Mouse (Mus musculus) olfactory bulb, adult 2 months (tissue): ENCODE data around the gene Zfp316.

Experiments
- CTCF ChIP-seq: fragments of 200-500 bp; IDR thresholded peaks from 2 replicates; pipeline ENCODE4 v1.5.1; 2012; ENCODE audit warnings: low read depth, mild to moderate bottlenecking, low read length, moderate library complexity; ENCODE audit not compliant: insufficient read depth
- POLR2A ChIP-seq: fragments of 200-500 bp; IDR thresholded peaks from 2 replicates; pipeline ENCODE4 v1.6.1; 2012; ENCODE audit warnings: mild to moderate bottlenecking, low read depth, low read length, moderate library complexity; ENCODE audit not compliant: insufficient read depth

- TF ChIP-seq CTCF, result no peak
- TF ChIP-seq POLR2A, result no peak
Observed at GRCm38 (mm10) chr5:143205015-143205414, 64.8 kb downstream of the Zfp316 start.
